ENCODE assay signal across 10 mouse cellular contexts in the genomic region with DNA sequence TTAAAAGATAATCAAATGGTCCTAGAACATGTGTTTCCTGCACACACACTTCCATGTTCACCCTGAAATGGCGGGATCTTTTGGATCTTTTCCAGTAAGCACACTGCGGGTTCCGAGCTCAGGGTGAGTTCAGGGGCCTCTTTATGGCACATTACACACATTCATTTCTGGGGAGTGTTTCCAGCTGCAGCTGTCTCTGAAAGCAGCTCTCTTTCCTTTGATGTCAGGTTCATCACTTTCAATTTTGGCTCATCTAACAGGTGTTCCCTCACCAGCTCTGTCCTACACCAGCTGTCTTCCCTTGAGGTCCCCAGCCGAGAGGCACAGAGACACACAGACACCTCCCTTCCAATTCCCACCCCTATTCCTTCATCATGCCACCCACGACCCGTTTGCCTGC.
DNase-seq lines count a peak whose midpoint lies in the region; ATAC-seq lines count a peak whose summit lies in the region.
"Had no signal": no experiment of that assay in that cellular context is flagged by ENCODE, and none has a peak within 500 bp of the region (broad histone marks: within the 10 kb centered on the region; RNA-seq: fewer than 3 reads in every experiment).

No protein-coding gene starts in this region.

- no peak overlapping the region for H3K4me3 ChIP-seq in neural tube, embryonic 13.5 days
- no peak overlapping the region for H3K4me3 ChIP-seq in limb, embryonic 10.5 days
- H3K4me3 ChIP-seq: neural tube, embryonic 12.5 days had no signal

- no peak overlapping the region for H3K4me2 ChIP-seq in neural tube, embryonic 13.5 days
- H3K4me2 ChIP-seq: neural tube, embryonic 12.5 days had no signal

- ATAC-seq in neural tube, embryonic 13.5 days (ENCODE audit: low read depth), result no peak

- H3K9me3 ChIP-seq in neural tube, embryonic 13.5 days, result no peaks in the 10 kb centered on the region
- H3K9me3 ChIP-seq in limb, embryonic 10.5 days (replicated peaks), result no peaks in the 10 kb centered on the region
- H3K9me3 ChIP-seq: neural tube, embryonic 12.5 days had no signal

- H3K27ac ChIP-seq in neural tube, embryonic 13.5 days (replicated peaks), result peak overlapping the region; percentile 46; the same call in 1 of the 2 replicates
- peak overlapping the region; percentile 73; the same call in 1 of the 2 replicates for H3K27ac ChIP-seq in limb, embryonic 10.5 days
- H3K27ac ChIP-seq: neural tube, embryonic 12.5 days had no signal

- WGBS in neural tube, embryonic 13.5 days, result 23% methylated on average over 6 of the region's 6 CpGs
- WGBS in limb, embryonic 10.5 days, result 70% methylated on average over 6 of the region's 6 CpGs

- H3K4me1 ChIP-seq in neural tube, embryonic 13.5 days (replicated peaks), result peaks cover 31% of the 10 kb centered on the region
- H3K4me1 ChIP-seq in limb, embryonic 10.5 days, result peaks cover 53% of the 10 kb centered on the region

- H3K27me3 ChIP-seq in neural tube, embryonic 13.5 days, result no peaks in the 10 kb centered on the region
- no peaks in the 10 kb centered on the region for H3K27me3 ChIP-seq in limb, embryonic 10.5 days (ENCODE audit: low read depth, poor library complexity, severe bottlenecking)
- H3K27me3 ChIP-seq: neural tube, embryonic 12.5 days had no signal

- DNase-seq in heart, adult 11 months, result peak; percentile 63
- no peak for DNase-seq in heart, postnatal 4 days
- no peak for DNase-seq in neural tube, embryonic 10.5 days (ENCODE audit: extremely low spot score, low spot score)
- DNase-seq in limb, embryonic 10.5 days (ENCODE audit: low spot score), result no peak
- DNase-seq in thymus, postnatal 25 days, result peak; percentile 62
- no peak for DNase-seq in right cerebral cortex, postnatal 25 days
- no peak for DNase-seq in urinary bladder, postnatal 4 days (ENCODE audit: low spot score in 2 of 2)
- DNase-seq: adrenal gland, postnatal 14 days had no signal

- no peak overlapping the region for H3K9ac ChIP-seq in neural tube, embryonic 13.5 days
- H3K9ac ChIP-seq: neural tube, embryonic 12.5 days had no signal

- no peaks in the 10 kb centered on the region for H3K36me3 ChIP-seq in neural tube, embryonic 13.5 days
- H3K36me3 ChIP-seq in limb, embryonic 10.5 days, result no peaks in the 10 kb centered on the region
- H3K36me3 ChIP-seq: neural tube, embryonic 12.5 days had no signal

Comparison
In these comparisons a context has a peak if more than half of its experiments do, and no peak if none do; other contexts are left out.
1. DNase-seq: peak in heart, adult 11 months (single experiment) and thymus, postnatal 25 days (single experiment); none in heart, postnatal 4 days (single experiment), neural tube, embryonic 10.5 days (single experiment), limb, embryonic 10.5 days (single experiment), right cerebral cortex, postnatal 25 days (single experiment) and urinary bladder, postnatal 4 days (0 of 2).